Mouse (Mus musculus) left cerebral cortex, postnatal 25 days (tissue): ENCODE data around the gene Gsg1. TPM values are rescaled to one million over a fixed set of nuclear protein-coding genes. Genes with fewer than 3 reads are reported as not detected.

Source experiments
- DNase-seq, 2 experiments: peaks; one replicate each; pipeline ENCODE4 v3.0.0; 2022; ENCODE audit warnings: low spot score in 2 of 2, mixed read lengths in 1 of 2
- intact Hi-C: fragments of 180-260 bp; cut with DNase I; formaldehyde crosslinking; loops from one replicate; pipeline ENCODE4 v1.15.1; 2025
- total RNA-seq, 2 experiments: library from RNA; stranded (reverse); gene quantifications; 2 replicates each; pipeline ENCODE4 v1.2.3; 2021

The Gsg1 gene
- total RNA-seq, 2 experiments from 2014 or later: not detected

- peak in 1 of 2 experiments; percentile 58 for DNase-seq
- intact Hi-C loops: no loop called here
Measured at GRCm38 (mm10) chr6:135223786-135224416, 30.2 kb downstream of the Gsg1 start.

- no peak for DNase-seq
- intact Hi-C loops: no loop called here
Measured at GRCm38 (mm10) chr6:135219916-135220315, 34.2 kb downstream of the Gsg1 start.

GRCm38 (mm10) chr6:135218330-135218729 lies 35.8 kb downstream of the Gsg1 start:
- intact Hi-C loops: no loop called here
- no peak for DNase-seq

- intact Hi-C loops: no loop called here
- DNase-seq: no peak
Measured at GRCm38 (mm10) chr6:135212666-135213065, 41.5 kb downstream of the Gsg1 start.

GRCm38 (mm10) chr6:135211169-135211568 lies 43.0 kb downstream of the Gsg1 start:
- intact Hi-C loops: no loop called here
- DNase-seq: no peak

GRCm38 (mm10) chr6:135206909-135207308 lies 47.2 kb downstream of the Gsg1 start:
- peak in 1 of 2 experiments; percentile 41 for DNase-seq
- intact Hi-C loops: no loop called here

- intact Hi-C loops: no loop called here
- no peak for DNase-seq
Measured at GRCm38 (mm10) chr6:135205802-135206201, 48.3 kb downstream of the Gsg1 start.

- no peak for DNase-seq
- intact Hi-C loops: no loop called here
Measured at GRCm38 (mm10) chr6:135204869-135205268, 49.3 kb downstream of the Gsg1 start.

GRCm38 (mm10) chr6:135203737-135204136 lies 50.4 kb downstream of the Gsg1 start:
- DNase-seq: peak in 1 of 2 experiments; percentile 55
- intact Hi-C loops: no loop called here

- intact Hi-C loops: no loop called here
- DNase-seq: no peak
Measured at GRCm38 (mm10) chr6:135202668-135203067, 51.5 kb downstream of the Gsg1 start.

- DNase-seq: peak; percentile 55 to 79
- intact Hi-C loops: loop anchor here (2.0 kb wide), 1 partner anchor 32 kb away; no protein-coding TSS in a partner anchor
Measured at GRCm38 (mm10) chr6:135200122-135200957, 53.8 kb downstream of the Gsg1 start.

GRCm38 (mm10) chr6:135198726-135199125 lies 55.4 kb downstream of the Gsg1 start:
- DNase-seq: no peak
- intact Hi-C loops: no loop called here

GRCm38 (mm10) chr6:135197921-135198532 lies 56.1 kb downstream of the Gsg1 start, which contains the start of the genes Fam234b and Hebp1:
Gene Fam234b, plus strand, starts transcription at chr6:135197977.
Gene Hebp1, minus strand, starts transcription at chr6:135198022.
- intact Hi-C loops: no loop called here
- peak; percentile 89 to 90 for DNase-seq

- no peak for DNase-seq
- intact Hi-C loops: no loop called here
Measured at GRCm38 (mm10) chr6:135197446-135197845, 56.7 kb downstream of the Gsg1 start.

GRCm38 (mm10) chr6:135196707-135197106 lies 57.4 kb downstream of the Gsg1 start:
- intact Hi-C loops: no loop called here
- no peak for DNase-seq

GRCm38 (mm10) chr6:135194907-135195306 lies 59.2 kb downstream of the Gsg1 start:
- DNase-seq: no peak
- intact Hi-C loops: no loop called here

- DNase-seq: no peak
- intact Hi-C loops: no loop called here
Measured at GRCm38 (mm10) chr6:135193733-135194132, 60.4 kb downstream of the Gsg1 start.

GRCm38 (mm10) chr6:135192993-135193392 lies 61.2 kb downstream of the Gsg1 start:
- intact Hi-C loops: no loop called here
- no peak for DNase-seq

GRCm38 (mm10) chr6:135191906-135192305 lies 62.2 kb downstream of the Gsg1 start:
- no peak for DNase-seq
- intact Hi-C loops: no loop called here

GRCm38 (mm10) chr6:135190122-135190521 lies 64.0 kb downstream of the Gsg1 start:
- no peak for DNase-seq
- intact Hi-C loops: no loop called here
